Mouse (Mus musculus) E14TG2a.4 (cell line): ENCODE data around the gene Abcc2.

ENCODE experiments used
- CTCF ChIP-seq: conservative IDR thresholded peaks from 2 replicates; pipeline ENCODE4 v1.5.1; 2014; ENCODE audit warnings: low read length
- NANOG ChIP-seq: IDR thresholded peaks from 2 replicates; pipeline ENCODE4 v1.6.1; 2014; ENCODE audit warnings: borderline replicate concordance, low read length, mixed read lengths
- POU5F1 ChIP-seq: IDR thresholded peaks from 2 replicates; pipeline ENCODE4 v1.6.1; 2014; ENCODE audit warnings: low read length, borderline replicate concordance

DNA sequence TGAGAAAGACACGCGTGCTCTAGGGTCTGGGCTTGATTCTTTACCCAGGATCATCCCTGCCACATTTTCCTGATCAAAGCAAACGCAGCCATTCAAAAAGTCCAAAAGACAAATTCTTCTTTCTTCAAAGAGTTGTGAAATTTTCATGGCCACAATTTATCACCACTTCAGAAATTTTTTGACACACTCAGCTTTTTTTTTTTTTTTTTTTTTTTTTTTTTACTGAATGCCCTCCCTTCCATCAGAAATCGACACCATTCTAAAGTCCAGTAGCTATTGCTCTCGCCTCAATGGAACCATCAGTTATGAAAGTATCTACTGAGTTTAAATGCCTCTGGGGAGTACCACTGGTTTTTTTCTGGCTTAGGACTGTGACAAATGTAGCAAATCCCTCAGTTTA lies 1.6 kb upstream of the Abcc2 start:
- TF ChIP-seq CTCF (no peak), NANOG (no peak), POU5F1 (no peak)
